Mouse (Mus musculus): Measurements from ENCODE around the gene Ntm. TPM values are rescaled to one million over a fixed set of nuclear protein-coding genes. Genes with fewer than 3 reads are reported as not detected.

Gene Ntm
- polyA plus RNA-seq, 1 experiment from 2014 or later: 27.3 TPM

DNA sequence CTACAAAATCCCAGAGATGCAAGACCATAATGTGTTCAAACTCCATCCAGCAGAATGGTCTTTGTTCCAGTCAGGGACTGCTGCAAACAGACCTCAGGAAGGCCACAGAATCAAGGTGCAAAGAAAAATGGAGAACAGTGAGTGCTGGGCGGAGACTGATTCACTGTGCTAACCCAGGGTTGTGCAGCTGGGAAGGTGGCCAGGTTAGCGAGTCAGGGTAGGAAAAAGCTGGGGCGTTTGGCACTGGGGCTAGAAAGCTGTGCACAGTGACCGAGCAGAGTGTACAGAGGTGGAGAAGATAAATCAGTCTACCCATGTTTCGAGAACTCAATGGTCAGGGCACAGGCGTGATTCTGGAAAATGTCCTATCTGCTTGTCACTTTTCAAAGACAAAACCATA lies 291.1 kb downstream of the Ntm start:
- H3K4me1 ChIP-seq: no peaks in the 10 kb centered on the region
- 74% methylated on average over 6 of the region's 6 CpGs for WGBS
- H3K4me3 ChIP-seq: no peak overlapping the region
- H3K4me2 ChIP-seq: no peak overlapping the region
- H3K9ac ChIP-seq: no peak overlapping the region
- H3K27me3 ChIP-seq: no peaks in the 10 kb centered on the region
- ATAC-seq (ENCODE audit: insufficient number of reproducible peaks, low FRiP score, low TSS enrichment, low read depth): no peak
- H3K9me3 ChIP-seq: no peaks in the 10 kb centered on the region
- no peak overlapping the region for H3K27ac ChIP-seq
- H3K36me3 ChIP-seq: no peaks in the 10 kb centered on the region

DNA sequence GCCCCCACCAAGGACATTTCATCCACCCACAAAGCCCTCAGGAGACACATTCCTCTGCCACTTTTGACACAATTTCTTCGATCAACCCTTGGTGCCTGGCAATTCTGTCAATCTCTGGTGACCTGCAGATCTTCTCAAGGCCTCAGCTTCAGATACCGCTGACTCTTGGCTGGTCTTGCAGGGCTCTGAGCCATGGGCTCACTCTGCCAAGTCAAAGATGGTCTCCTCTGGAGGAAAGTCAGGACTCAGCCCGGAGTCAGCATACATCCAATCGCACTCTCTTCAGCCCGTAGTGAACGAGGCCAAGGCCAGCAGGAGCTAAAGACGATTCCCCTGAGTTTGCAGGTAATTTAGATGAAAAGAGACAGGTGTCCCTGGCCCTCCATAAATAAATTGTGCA lies 299.7 kb downstream of the Ntm start:
- Histone ChIP-seq H3K27ac (no peak overlapping the region), H3K9ac (no peak overlapping the region), H3K27me3 (peaks cover 9% of the 10 kb centered on the region; the same call in 1 of the 2 replicates), H3K4me1 (no peaks in the 10 kb centered on the region), H3K36me3 (no peaks in the 10 kb centered on the region), H3K4me3 (no peak overlapping the region), H3K4me2 (no peak overlapping the region), H3K9me3 (no peaks in the 10 kb centered on the region)
- ATAC-seq (ENCODE audit: insufficient number of reproducible peaks, low FRiP score, low TSS enrichment, low read depth): no peak
- WGBS: 60% methylated on average over 7 of the region's 7 CpGs

DNA sequence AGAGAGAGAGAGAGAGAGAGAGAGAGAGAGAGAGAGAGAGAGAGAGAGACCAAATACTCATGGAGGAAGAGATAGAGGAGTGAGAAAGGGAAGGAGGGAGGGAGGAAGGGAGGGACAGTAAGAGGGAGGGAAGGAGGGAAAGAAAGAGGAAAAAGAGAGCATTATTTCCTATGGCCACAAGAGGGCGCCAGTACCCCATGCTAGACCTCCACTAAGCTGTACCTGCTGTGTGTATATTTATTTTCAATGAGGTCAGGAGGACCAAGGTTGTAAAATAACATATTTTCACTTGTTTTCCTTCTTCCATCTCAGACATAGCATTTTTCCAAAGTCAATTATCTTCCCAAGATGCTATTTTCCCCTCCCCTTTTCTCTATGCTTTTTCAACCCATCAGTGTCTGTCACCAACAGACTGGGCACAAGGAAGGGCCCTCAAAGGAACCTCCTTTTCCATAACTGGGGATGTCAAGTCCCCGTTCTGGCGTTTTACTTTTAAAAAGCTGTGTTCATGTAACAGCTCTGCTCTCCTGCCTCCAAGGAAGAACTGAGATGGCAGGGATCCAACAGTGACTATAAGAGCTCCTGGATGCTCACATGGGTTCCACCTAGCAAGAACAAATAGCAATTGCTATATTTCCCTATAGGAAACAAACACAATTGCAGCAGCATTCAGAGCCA lies 301.3 kb downstream of the Ntm start:
- no peak for ATAC-seq (ENCODE audit: insufficient number of reproducible peaks, low FRiP score, low TSS enrichment, low read depth)
- Histone ChIP-seq H3K4me1 (no peaks in the 10 kb centered on the region), H3K9me3 (no peaks in the 10 kb centered on the region), H3K9ac (no peak overlapping the region), H3K36me3 (no peaks in the 10 kb centered on the region), H3K4me2 (no peak overlapping the region), H3K27me3 (peaks cover 9% of the 10 kb centered on the region; the same call in 1 of the 2 replicates), H3K4me3 (no peak overlapping the region), H3K27ac (no peak overlapping the region)
- WGBS: 18% methylated on average over 3 of the region's 3 CpGs

- Histone ChIP-seq H3K9ac (no peak overlapping the region), H3K4me2 (no peak overlapping the region), H3K4me1 (no peaks in the 10 kb centered on the region), H3K27me3 (peaks cover 10% of the 10 kb centered on the region; the same call in 1 of the 2 replicates), H3K4me3 (no peak overlapping the region), H3K27ac (no peak overlapping the region), H3K36me3 (no peaks in the 10 kb centered on the region), H3K9me3 (no peaks in the 10 kb centered on the region)
- ATAC-seq (ENCODE audit: insufficient number of reproducible peaks, low FRiP score, low TSS enrichment, low read depth): no peak
- WGBS: 43% methylated on average over 3 of the region's 3 CpGs
These were observed 302.8 kb downstream of the Ntm start for GRCm38 (mm10) chr9:29660059-29660613.

DNA sequence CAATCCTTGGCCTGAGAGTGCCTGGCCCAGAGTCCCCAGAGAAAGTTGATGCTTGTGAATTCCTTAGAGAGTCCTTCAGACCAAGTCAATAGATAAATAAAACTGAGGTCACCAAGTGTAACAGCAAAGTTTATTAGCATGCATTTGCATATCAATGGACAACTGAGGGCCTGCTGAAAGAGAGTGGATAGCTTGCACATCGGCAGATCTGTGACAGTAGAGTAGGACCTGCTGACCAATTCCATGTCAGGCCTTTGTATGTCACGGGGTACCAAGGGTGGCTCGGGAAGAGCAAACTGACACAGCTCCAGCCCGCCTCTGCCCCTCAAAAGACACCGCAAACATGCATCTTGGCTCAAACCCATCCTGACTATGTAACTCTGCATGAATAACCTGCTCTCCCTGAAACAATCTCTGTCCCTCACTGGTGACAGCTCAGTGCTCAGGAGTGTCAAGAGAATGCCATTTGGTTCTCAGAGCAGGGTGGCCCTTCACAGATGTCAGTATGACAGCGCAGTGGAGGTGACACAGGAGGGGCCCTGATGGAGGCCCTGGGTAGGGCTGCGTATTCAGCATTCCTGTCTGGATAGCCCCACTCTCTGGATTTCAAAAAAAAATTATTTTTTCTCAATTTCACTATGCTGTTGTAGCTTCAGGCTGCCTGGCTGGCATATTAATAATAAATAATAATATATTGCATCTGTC lies 305.0 kb downstream of the Ntm start:
- no peaks in the 10 kb centered on the region for H3K9me3 ChIP-seq
- no peak overlapping the region for H3K4me3 ChIP-seq
- H3K27ac ChIP-seq: no peak overlapping the region
- H3K4me2 ChIP-seq: no peak overlapping the region
- ATAC-seq (ENCODE audit: insufficient number of reproducible peaks, low FRiP score, low TSS enrichment, low read depth): no peak
- no peaks in the 10 kb centered on the region for H3K36me3 ChIP-seq
- peaks cover 21% of the 10 kb centered on the region for H3K27me3 ChIP-seq
- H3K4me1 ChIP-seq: 0 out of 2 replicates have a peak, but pooled peaks cover 2% of the 10 kb centered on the region
- 78% methylated on average over 7 of the region's 7 CpGs for WGBS
- no peak overlapping the region for H3K9ac ChIP-seq

- H3K27me3 ChIP-seq: peaks cover 22% of the 10 kb centered on the region
- no peak overlapping the region for H3K4me3 ChIP-seq
- no peaks in the 10 kb centered on the region for H3K9me3 ChIP-seq
- H3K4me2 ChIP-seq: no peak overlapping the region
- no peak overlapping the region for H3K27ac ChIP-seq
- 16% methylated on average over 6 of the region's 6 CpGs for WGBS
- H3K4me1 ChIP-seq: 0 out of 2 replicates have a peak, but pooled peaks cover 2% of the 10 kb centered on the region
- no peaks in the 10 kb centered on the region for H3K36me3 ChIP-seq
- no peak for ATAC-seq (ENCODE audit: insufficient number of reproducible peaks, low FRiP score, low TSS enrichment, low read depth)
- H3K9ac ChIP-seq: no peak overlapping the region
These were observed 308.1 kb downstream of the Ntm start for GRCm38 (mm10) chr9:29654885-29655284.

GRCm38 (mm10) chr9:29653678-29654235 lies 309.2 kb downstream of the Ntm start:
- 45% methylated on average over 14 of the region's 14 CpGs for WGBS

DNA sequence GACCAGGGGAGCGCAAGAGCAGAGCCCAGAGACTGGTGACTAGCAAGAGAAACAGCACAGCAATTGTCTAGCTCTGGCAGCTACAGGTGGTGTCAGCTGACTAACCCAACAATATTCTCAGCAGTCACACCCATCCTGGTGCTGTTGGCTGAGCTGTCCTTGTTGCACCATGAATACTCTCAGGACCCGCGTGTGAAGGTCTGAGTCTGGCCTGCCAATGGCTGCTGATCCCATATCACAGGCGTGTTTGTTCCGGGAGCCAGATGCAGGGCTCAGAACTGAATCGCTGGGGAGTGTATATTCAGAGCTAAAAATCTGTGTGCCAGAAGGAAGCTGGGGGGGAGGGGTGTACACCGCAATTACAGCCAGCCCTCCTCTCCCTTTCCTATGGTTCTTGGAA lies 310.1 kb downstream of the Ntm start:
- Histone ChIP-seq H3K27me3 (peaks cover 27% of the 10 kb centered on the region), H3K36me3 (no peaks in the 10 kb centered on the region), H3K4me2 (no peak overlapping the region), H3K9ac (no peak overlapping the region), H3K9me3 (no peaks in the 10 kb centered on the region), H3K27ac (no peak overlapping the region), H3K4me3 (no peak overlapping the region), H3K4me1 (peaks cover 3% of the 10 kb centered on the region; the same call in 1 of the 2 replicates)
- no peak for ATAC-seq (ENCODE audit: insufficient number of reproducible peaks, low FRiP score, low TSS enrichment, low read depth)
- 61% methylated on average over 7 of the region's 7 CpGs for WGBS

More at GRCm38 (mm10) chr9:29653678-29654235, 309.2 kb downstream of the Ntm start:
- no peak overlapping the region for H3K27ac ChIP-seq
- H3K27me3 ChIP-seq: peaks cover 27% of the 10 kb centered on the region
- H3K9ac ChIP-seq: no peak overlapping the region
- no peak for ATAC-seq (ENCODE audit: insufficient number of reproducible peaks, low FRiP score, low TSS enrichment, low read depth)
- H3K4me1 ChIP-seq: 0 out of 2 replicates have a peak, but pooled peaks cover 2% of the 10 kb centered on the region
- no peak overlapping the region for H3K4me3 ChIP-seq
- H3K9me3 ChIP-seq: no peaks in the 10 kb centered on the region
- H3K4me2 ChIP-seq: no peak overlapping the region
- H3K36me3 ChIP-seq: no peaks in the 10 kb centered on the region

DNA sequence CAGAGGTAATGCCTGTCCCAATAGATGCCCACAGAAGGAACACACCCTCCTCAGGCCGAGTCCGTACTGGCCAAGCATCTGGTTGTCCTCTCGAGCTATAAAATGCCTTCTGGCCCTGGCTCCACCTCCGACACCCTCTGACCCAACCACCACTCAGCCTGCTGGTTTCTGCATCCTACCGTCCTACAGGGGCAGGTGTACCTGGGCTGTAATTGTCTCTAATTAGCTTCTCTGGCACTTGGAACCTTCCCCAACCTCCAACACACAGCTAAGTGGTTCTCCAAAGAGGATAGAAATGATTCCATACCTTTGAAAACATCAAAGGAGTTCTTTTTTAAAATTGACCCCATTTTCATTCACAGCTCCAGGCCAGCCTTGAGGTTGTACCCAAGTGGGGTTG lies 311.1 kb downstream of the Ntm start:
- 40% methylated on average over 5 of the region's 5 CpGs for WGBS
- Histone ChIP-seq H3K4me3 (no peak overlapping the region), H3K27me3 (peaks cover 27% of the 10 kb centered on the region)

GRCm38 (mm10) chr9:29651226-29651625 lies 311.7 kb downstream of the Ntm start:
- no peak for ATAC-seq (ENCODE audit: insufficient number of reproducible peaks, low FRiP score, low TSS enrichment, low read depth)
- Histone ChIP-seq H3K4me3 (no peak overlapping the region), H3K9me3 (no peaks in the 10 kb centered on the region), H3K27me3 (peaks cover 27% of the 10 kb centered on the region), H3K4me1 (peaks cover 5% of the 10 kb centered on the region; the same call in 1 of the 2 replicates), H3K36me3 (no peaks in the 10 kb centered on the region), H3K9ac (no peak overlapping the region), H3K27ac (no peak overlapping the region), H3K4me2 (no peak overlapping the region)
- 34% methylated on average over 4 of the region's 4 CpGs for WGBS

More for the DNA sequence above, 311.1 kb downstream of the Ntm start:
- no peak for ATAC-seq (ENCODE audit: insufficient number of reproducible peaks, low FRiP score, low TSS enrichment, low read depth)
- peaks cover 5% of the 10 kb centered on the region; the same call in 1 of the 2 replicates for H3K4me1 ChIP-seq
- H3K36me3 ChIP-seq: no peaks in the 10 kb centered on the region
- H3K4me2 ChIP-seq: no peak overlapping the region
- H3K27ac ChIP-seq: no peak overlapping the region
- H3K9me3 ChIP-seq: no peaks in the 10 kb centered on the region
- no peak overlapping the region for H3K9ac ChIP-seq

GRCm38 (mm10) chr9:29650679-29651078 lies 312.3 kb downstream of the Ntm start:
- Histone ChIP-seq H3K27ac (no peak overlapping the region), H3K36me3 (no peaks in the 10 kb centered on the region), H3K9ac (no peak overlapping the region), H3K27me3 (peaks cover 29% of the 10 kb centered on the region), H3K4me3 (no peak overlapping the region), H3K9me3 (no peaks in the 10 kb centered on the region), H3K4me2 (no peak overlapping the region), H3K4me1 (peaks cover 5% of the 10 kb centered on the region; the same call in 1 of the 2 replicates)
- 0 out of 2 replicates have a peak, but pooled peaks have one; percentile 7 for ATAC-seq (ENCODE audit: insufficient number of reproducible peaks, low FRiP score, low TSS enrichment, low read depth)
- 11% methylated on average over 4 of the region's 4 CpGs for WGBS

- no peak overlapping the region for H3K27ac ChIP-seq
- no peak overlapping the region for H3K9ac ChIP-seq
- ATAC-seq (ENCODE audit: insufficient number of reproducible peaks, low FRiP score, low TSS enrichment, low read depth): no peak
- H3K36me3 ChIP-seq: no peaks in the 10 kb centered on the region
- no peaks in the 10 kb centered on the region for H3K9me3 ChIP-seq
- peaks cover 33% of the 10 kb centered on the region for H3K27me3 ChIP-seq
- H3K4me2 ChIP-seq: no peak overlapping the region
- peaks cover 5% of the 10 kb centered on the region; the same call in 1 of the 2 replicates for H3K4me1 ChIP-seq
- H3K4me3 ChIP-seq: no peak overlapping the region
- 70% methylated on average over 5 of the region's 5 CpGs for WGBS
These were observed 312.7 kb downstream of the Ntm start for GRCm38 (mm10) chr9:29650266-29650665.
